Mouse (Mus musculus) embryonic facial prominence, embryonic 10.5 days (tissue): ENCODE results near the gene Npy1r. TPM values are rescaled to one million over a fixed set of nuclear protein-coding genes. Genes with fewer than 3 reads are reported as not detected.
A peak's percentile ranks its signal among the peaks of the same experiment; 100 is the strongest.

Experiments
- DNase-seq: peaks from one replicate; pipeline ENCODE4 v3.0.0-alpha.2; 2017; ENCODE audit warnings: low spot score
- H3K27ac ChIP-seq: fragments of 300-500 bp; sonication (generic); replicated peaks from 2 replicates; pipeline ENCODE4 v1.5.1; 2016; ENCODE audit warnings: mild to moderate bottlenecking
- H3K27me3 ChIP-seq: fragments of 300-500 bp; sonication (generic); replicated peaks from 2 replicates; pipeline ENCODE4 v1.6.1; 2016; ENCODE audit warnings: low read depth, mild to moderate bottlenecking; ENCODE audit not compliant: poor library complexity, severe bottlenecking
- H3K36me3 ChIP-seq: fragments of 300-500 bp; sonication (generic); replicated peaks from 2 replicates; pipeline ENCODE4 v1.6.1; 2016; ENCODE audit warnings: mild to moderate bottlenecking, moderate library complexity
- H3K4me1 ChIP-seq: fragments of 300-500 bp; sonication (generic); 2 replicates; pipeline ENCODE4 v1.6.1; 2016
- H3K4me3 ChIP-seq: fragments of 300-500 bp; sonication (generic); 2 replicates; pipeline ENCODE4 v1.5.1; 2016; ENCODE audit warnings: mild to moderate bottlenecking, moderate library complexity
- H3K9me3 ChIP-seq: fragments of 300-500 bp; sonication (generic); 2 replicates; pipeline ENCODE4 v1.6.1; 2016; ENCODE audit warnings: mild to moderate bottlenecking
- WGBS: fragments of 180-500 bp; shearing (Covaris S2); methylation state at CpG from one replicate; pipeline ENCODE4 v1.1.7; 2016; 5-methylcytosine and 5-hydroxymethylcytosine counted together
- polyA plus RNA-seq: library from polyadenylated mRNA; unstranded; fragments of >200 nt; fragmentation: Nextera tagmentation; extraction: Ambion mirVana; gene quantifications from 2 replicates; pipeline ENCODE4 v1.2.1, GENCODE M21; 2016

Npy1r gene
- polyA plus RNA-seq, result 0.21 and 0.31 TPM in 2 replicates

GRCm38 (mm10) chr8:66696970-66697843, at the start of gene Npy1r:
TSS of gene Npy1r (plus strand) at chr8:66697192.
- Histone ChIP-seq H3K36me3 (no peaks in the 10 kb centered on the region), H3K4me3 (peak within 1 kb of the TSS; percentile 54), H3K9me3 (no peaks in the 10 kb centered on the region), H3K27ac (no peak within 1 kb of the TSS), H3K4me1 (peaks cover 4% of the 10 kb centered on the region; the same call in 1 of the 2 replicates), H3K27me3 (peaks cover 54% of the 10 kb centered on the region)
- 1% methylated on average over 30 of the region's 30 CpGs for WGBS
- peak; percentile 56 for DNase-seq

- Histone ChIP-seq H3K27ac (no peak overlapping the region), H3K4me3 (no peak overlapping the region), H3K9me3 (no peaks in the 10 kb centered on the region), H3K4me1 (no peaks in the 10 kb centered on the region), H3K27me3 (peaks cover 9% of the 10 kb centered on the region), H3K36me3 (no peaks in the 10 kb centered on the region)
- no peak for DNase-seq
- WGBS, result 84% methylated on average over 2 of the region's 2 CpGs
These were observed 15.7 kb upstream of the Npy1r start for GRCm38 (mm10) chr8:66681261-66681660.

DNA sequence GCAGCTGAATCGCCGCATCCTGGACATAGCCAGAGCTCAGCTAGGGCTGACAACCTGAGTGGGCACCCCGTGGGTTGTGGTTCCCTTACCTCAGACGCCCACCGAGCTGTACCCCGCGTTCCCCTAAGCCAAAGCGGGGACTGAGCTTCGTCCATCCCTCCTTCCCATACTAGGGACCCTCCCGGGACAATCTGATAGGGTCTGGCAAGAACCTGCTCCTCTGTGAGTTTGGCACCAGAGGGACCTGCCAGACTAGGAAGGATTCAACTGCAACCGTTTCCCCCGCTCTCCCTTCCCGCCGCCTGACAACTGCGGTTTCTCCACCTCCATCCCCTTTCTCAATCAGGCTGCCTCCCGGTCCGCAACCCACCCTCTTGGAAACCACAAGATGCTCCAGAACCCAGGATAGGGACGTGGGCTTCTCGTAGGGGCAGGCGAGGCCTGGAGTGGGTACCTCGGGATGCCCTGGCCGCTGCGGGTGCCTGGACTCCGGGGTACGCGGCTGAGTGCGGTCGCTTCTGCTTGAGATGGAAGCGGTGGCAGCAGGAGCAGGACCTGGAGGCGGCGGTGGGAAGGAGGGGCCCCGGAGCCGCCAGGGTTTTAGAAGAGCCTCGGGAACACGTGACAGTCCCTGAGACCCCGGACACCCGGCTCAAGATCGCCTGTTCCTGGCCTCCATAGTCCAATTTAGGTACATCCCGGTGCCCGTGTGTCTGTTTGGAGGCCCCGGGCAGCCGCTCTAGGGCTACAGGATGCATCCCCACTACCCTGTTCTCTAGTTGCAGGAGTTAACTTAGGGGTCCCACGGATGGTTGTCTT, 9.3 kb upstream of the Npy1r start, which contains the start of gene Npy5r:
Npy5r (minus strand) TSS at position 618 of the 819 bp plus-strand sequence.
- H3K36me3 ChIP-seq, result no peaks in the 10 kb centered on the region
- WGBS, result 2% methylated on average over 43 of the region's 43 CpGs
- H3K4me3 ChIP-seq, result peak within 1 kb of the TSS; percentile 64
- H3K27me3 ChIP-seq, result peaks cover 48% of the 10 kb centered on the region
- no peaks in the 10 kb centered on the region for H3K9me3 ChIP-seq
- DNase-seq, result peak; percentile 64
- H3K27ac ChIP-seq, result peak within 1 kb of the TSS; percentile 54; the same call in 1 of the 2 replicates
- peaks cover 8% of the 10 kb centered on the region for H3K4me1 ChIP-seq

- no peaks in the 10 kb centered on the region for H3K9me3 ChIP-seq
- H3K27ac ChIP-seq, result no peak overlapping the region
- WGBS, result 38% methylated on average over 6 of the region's 6 CpGs
- H3K4me1 ChIP-seq, result peaks cover 8% of the 10 kb centered on the region
- DNase-seq, result no peak
- peaks cover 48% of the 10 kb centered on the region for H3K27me3 ChIP-seq
- no peaks in the 10 kb centered on the region for H3K36me3 ChIP-seq
- H3K4me3 ChIP-seq, result peak overlapping the region; percentile 64
These were observed 8.6 kb upstream of the Npy1r start for GRCm38 (mm10) chr8:66688395-66688794.

GRCm38 (mm10) chr8:66688799-66689198, 8.2 kb upstream of the Npy1r start:
- H3K4me1 ChIP-seq, result peaks cover 8% of the 10 kb centered on the region
- 51% methylated on average over 4 of the region's 4 CpGs for WGBS
- no peak overlapping the region for H3K27ac ChIP-seq
- peaks cover 48% of the 10 kb centered on the region for H3K27me3 ChIP-seq
- peak; percentile 10 for DNase-seq
- H3K9me3 ChIP-seq, result no peaks in the 10 kb centered on the region
- no peak overlapping the region for H3K4me3 ChIP-seq
- H3K36me3 ChIP-seq, result no peaks in the 10 kb centered on the region

GRCm38 (mm10) chr8:66690402-66690801, 6.6 kb upstream of the Npy1r start:
- Histone ChIP-seq H3K36me3 (no peaks in the 10 kb centered on the region), H3K27ac (no peak overlapping the region), H3K4me1 (peaks cover 8% of the 10 kb centered on the region), H3K27me3 (peaks cover 54% of the 10 kb centered on the region), H3K4me3 (no peak overlapping the region), H3K9me3 (no peaks in the 10 kb centered on the region)
- WGBS, result 82% methylated on average over 5 of the region's 5 CpGs
- DNase-seq, result no peak

- peak overlapping the region; percentile 54 for H3K4me3 ChIP-seq
- 8% methylated on average over 7 of the region's 7 CpGs for WGBS
- H3K4me1 ChIP-seq, result peaks cover 4% of the 10 kb centered on the region; the same call in 1 of the 2 replicates
- peaks cover 54% of the 10 kb centered on the region for H3K27me3 ChIP-seq
- H3K27ac ChIP-seq, result no peak overlapping the region
- H3K9me3 ChIP-seq, result no peaks in the 10 kb centered on the region
- DNase-seq, result peak; percentile 12
- no peaks in the 10 kb centered on the region for H3K36me3 ChIP-seq
These were observed 1.0 kb downstream of the Npy1r start for GRCm38 (mm10) chr8:66698011-66698410.

DNA sequence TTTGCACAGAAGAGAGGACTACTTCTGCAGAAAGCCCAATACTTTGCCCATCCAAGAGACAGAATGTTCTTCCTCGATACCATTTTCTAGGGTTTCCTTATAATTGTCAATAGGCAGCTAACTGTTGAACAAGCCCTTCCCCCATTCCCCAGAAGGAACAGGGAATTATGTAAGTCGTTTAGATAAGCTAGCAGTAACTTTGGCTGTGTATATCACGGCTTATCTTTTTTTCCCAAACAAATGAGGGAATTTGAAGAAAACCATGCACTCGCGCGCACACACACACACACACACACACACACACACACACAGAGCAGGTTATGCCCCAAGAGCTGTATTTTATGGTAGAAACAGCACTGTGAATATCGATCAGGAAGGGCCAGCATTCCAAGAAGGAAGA, 1.8 kb downstream of the Npy1r start:
- peaks cover 54% of the 10 kb centered on the region for H3K27me3 ChIP-seq
- 73% methylated on average over 7 of the region's 7 CpGs for WGBS
- no peak overlapping the region for H3K4me3 ChIP-seq
- H3K27ac ChIP-seq, result no peak overlapping the region
- DNase-seq, result no peak
- H3K4me1 ChIP-seq, result peaks cover 4% of the 10 kb centered on the region; the same call in 1 of the 2 replicates
- H3K36me3 ChIP-seq, result no peaks in the 10 kb centered on the region
- H3K9me3 ChIP-seq, result no peaks in the 10 kb centered on the region

- no peak for DNase-seq
- Histone ChIP-seq H3K4me1 (no peaks in the 10 kb centered on the region), H3K4me3 (no peak overlapping the region), H3K9me3 (no peaks in the 10 kb centered on the region; the same call in 1 of the 2 replicates), H3K27me3 (no peaks in the 10 kb centered on the region), H3K27ac (no peak overlapping the region), H3K36me3 (no peaks in the 10 kb centered on the region)
- 94% methylated on average over 7 of the region's 7 CpGs for WGBS
These were observed 17.5 kb downstream of the Npy1r start for GRCm38 (mm10) chr8:66714324-66714975.

- H3K4me3 ChIP-seq, result no peak overlapping the region
- DNase-seq, result no peak
- no peak overlapping the region for H3K27ac ChIP-seq
- 82% methylated on average over 2 of the region's 2 CpGs for WGBS
- no peaks in the 10 kb centered on the region for H3K36me3 ChIP-seq
- H3K4me1 ChIP-seq, result no peaks in the 10 kb centered on the region
- no peaks in the 10 kb centered on the region for H3K27me3 ChIP-seq
- no peaks in the 10 kb centered on the region for H3K9me3 ChIP-seq
These were observed 25.8 kb downstream of the Npy1r start for GRCm38 (mm10) chr8:66722835-66723234.

DNA sequence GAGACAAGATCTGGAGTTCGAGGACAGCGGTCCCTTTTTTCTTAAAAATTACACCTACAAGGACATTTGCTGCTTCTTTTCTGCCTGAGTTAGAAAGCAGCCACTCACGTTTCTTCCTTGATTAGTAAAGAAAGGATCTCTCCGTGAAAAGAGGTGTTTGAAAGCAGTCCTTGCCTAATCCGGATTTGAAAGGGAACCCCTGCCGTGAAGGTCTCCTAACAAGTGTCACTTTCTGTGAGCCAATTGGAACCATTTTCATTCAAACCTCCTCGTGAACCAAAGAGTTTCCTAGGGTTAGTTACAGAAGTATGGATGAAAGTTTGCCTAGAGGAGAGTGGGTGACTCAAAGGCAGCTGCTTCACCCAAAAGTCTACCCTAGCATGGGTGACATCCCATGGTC, 32.5 kb downstream of the Npy1r start:
- H3K27me3 ChIP-seq, result no peaks in the 10 kb centered on the region
- H3K4me1 ChIP-seq, result no peaks in the 10 kb centered on the region
- H3K36me3 ChIP-seq, result no peaks in the 10 kb centered on the region
- DNase-seq, result no peak
- H3K9me3 ChIP-seq, result no peaks in the 10 kb centered on the region
- 24% methylated on average over 7 of the region's 7 CpGs for WGBS
- no peak overlapping the region for H3K27ac ChIP-seq
- H3K4me3 ChIP-seq, result no peak overlapping the region

GRCm38 (mm10) chr8:66731957-66732356, 35.0 kb downstream of the Npy1r start:
- H3K9me3 ChIP-seq, result no peaks in the 10 kb centered on the region
- H3K4me1 ChIP-seq, result no peaks in the 10 kb centered on the region
- no peak overlapping the region for H3K4me3 ChIP-seq
- H3K27me3 ChIP-seq, result no peaks in the 10 kb centered on the region
- no peaks in the 10 kb centered on the region for H3K36me3 ChIP-seq
- no peak overlapping the region for H3K27ac ChIP-seq
- WGBS, result 48% methylated on average over 5 of the region's 5 CpGs
- DNase-seq, result no peak
